Mouse (Mus musculus) kidney, postnatal 36 days (tissue): ENCODE results near the gene Snx9.

Experiments used
- DNase-seq, 2 experiments: peaks; one replicate each; pipeline ENCODE4 v3.0.0; 2021 to 2022; ENCODE audit warnings: mixed read lengths in 2 of 2

The Snx9 gene

GRCm38 (mm10) chr17:5846101-5846500 is 5.0 kb downstream of the Snx9 start:
- DNase-seq: no peak

GRCm38 (mm10) chr17:5848706-5849415 is 7.7 kb downstream of the Snx9 start:
- DNase-seq: peak in 1 of 2 experiments; percentile 29

- peak; percentile 89 to 92 for DNase-seq
These were observed 8.3 kb downstream of the Snx9 start for GRCm38 (mm10) chr17:5849421-5849910.

GRCm38 (mm10) chr17:5850031-5850430 is 8.9 kb downstream of the Snx9 start:
- no peak for DNase-seq

GRCm38 (mm10) chr17:5850476-5850875 is 9.3 kb downstream of the Snx9 start:
- no peak for DNase-seq

- DNase-seq: no peak
These were observed 12.8 kb downstream of the Snx9 start for GRCm38 (mm10) chr17:5853936-5854335.

- no peak for DNase-seq
These were observed 14.4 kb downstream of the Snx9 start for GRCm38 (mm10) chr17:5855560-5855959.

- no peak for DNase-seq
These were observed 15.3 kb downstream of the Snx9 start for GRCm38 (mm10) chr17:5856426-5856825.

GRCm38 (mm10) chr17:5857206-5857605 is 16.1 kb downstream of the Snx9 start:
- no peak for DNase-seq

GRCm38 (mm10) chr17:5858209-5858608 is 17.1 kb downstream of the Snx9 start:
- DNase-seq: no peak

GRCm38 (mm10) chr17:5862285-5862684 is 21.2 kb downstream of the Snx9 start:
- DNase-seq: no peak

GRCm38 (mm10) chr17:5862869-5863268 is 21.7 kb downstream of the Snx9 start:
- DNase-seq: no peak

GRCm38 (mm10) chr17:5863745-5864144 is 22.6 kb downstream of the Snx9 start:
- DNase-seq: no peak

GRCm38 (mm10) chr17:5867456-5867855 is 26.3 kb downstream of the Snx9 start:
- no peak for DNase-seq

- DNase-seq: peak; percentile 65 to 80
These were observed 27.3 kb downstream of the Snx9 start for GRCm38 (mm10) chr17:5868319-5869031.

GRCm38 (mm10) chr17:5869461-5869860 is 28.3 kb downstream of the Snx9 start:
- DNase-seq: peak; percentile 48 to 60

GRCm38 (mm10) chr17:5870002-5870401 is 28.9 kb downstream of the Snx9 start:
- no peak for DNase-seq

GRCm38 (mm10) chr17:5870696-5871095 is 29.6 kb downstream of the Snx9 start:
- no peak for DNase-seq

GRCm38 (mm10) chr17:5872506-5872905 is 31.4 kb downstream of the Snx9 start:
- peak; percentile 84 to 90 for DNase-seq

- DNase-seq: no peak
These were observed 33.4 kb downstream of the Snx9 start for GRCm38 (mm10) chr17:5874565-5874964.

GRCm38 (mm10) chr17:5877611-5878157 is 36.6 kb downstream of the Snx9 start:
- no peak for DNase-seq

- no peak for DNase-seq
These were observed 37.7 kb downstream of the Snx9 start for GRCm38 (mm10) chr17:5878878-5879277.

GRCm38 (mm10) chr17:5885474-5885873 is 44.3 kb downstream of the Snx9 start:
- peak; percentile 86 to 93 for DNase-seq
